Mouse (Mus musculus): Measurements from ENCODE around the gene Gm7075. TPM values are rescaled to one million over a fixed set of nuclear protein-coding genes. Genes with fewer than 3 reads are reported as not detected.

Gm7075 gene
- polyA plus RNA-seq, 1 experiment from 2014 or later, result not detected

- Histone ChIP-seq H3K27ac (peak within 1 kb of the TSS; percentile 53), H3K9me3 (no peaks in the 10 kb centered on the region), H3K36me3 (no peaks in the 10 kb centered on the region), H3K27me3 (replicated peaks) (no peaks in the 10 kb centered on the region), H3K4me2 (replicated peaks) (peak within 1 kb of the TSS; percentile 75), H3K4me3 (replicated peaks) (peak within 1 kb of the TSS; percentile 80), H3K9ac (peak within 1 kb of the TSS; percentile 50), H3K4me1 (replicated peaks) (no peaks in the 10 kb centered on the region)
- WGBS, result under 1% methylated on average over 55 of the region's 55 CpGs
- ATAC-seq, result peak; percentile 96
Observed at GRCm38 (mm10) chr10:63429785-63430305, 8.3 kb upstream of the Gm7075 start, which contains the start of gene Ctnna3. TSS of gene Ctnna3 (plus strand) at chr10:63430098.

GRCm38 (mm10) chr10:63429380-63429779, 7.8 kb upstream of the Gm7075 start:
- peak overlapping the region; percentile 75 for H3K4me2 ChIP-seq (replicated peaks)
- no peaks in the 10 kb centered on the region for H3K36me3 ChIP-seq
- H3K4me1 ChIP-seq (replicated peaks), result no peaks in the 10 kb centered on the region
- H3K9ac ChIP-seq, result peak overlapping the region; percentile 50
- H3K9me3 ChIP-seq, result no peaks in the 10 kb centered on the region
- peak; percentile 95 for ATAC-seq
- WGBS, result under 1% methylated on average over 34 of the region's 34 CpGs
- peak overlapping the region; percentile 53 for H3K27ac ChIP-seq
- no peaks in the 10 kb centered on the region for H3K27me3 ChIP-seq (replicated peaks)
- H3K4me3 ChIP-seq (replicated peaks), result peak overlapping the region; percentile 80

- no peak for ATAC-seq
- no peaks in the 10 kb centered on the region for H3K4me1 ChIP-seq (replicated peaks)
- peak overlapping the region; percentile 80 for H3K4me3 ChIP-seq (replicated peaks)
- H3K9me3 ChIP-seq, result no peaks in the 10 kb centered on the region
- peak overlapping the region; percentile 37; the same call in 1 of the 2 replicates for H3K27ac ChIP-seq
- no peaks in the 10 kb centered on the region for H3K27me3 ChIP-seq (replicated peaks)
- H3K9ac ChIP-seq, result peak overlapping the region; percentile 18; the same call in 1 of the 2 replicates
- no peaks in the 10 kb centered on the region for H3K36me3 ChIP-seq
- H3K4me2 ChIP-seq (replicated peaks), result peak overlapping the region; percentile 75
- whole genome bisulfite sequencing, result 2% methylated on average over 11 of the region's 11 CpGs
Observed at GRCm38 (mm10) chr10:63429023-63429340, 7.4 kb upstream of the Gm7075 start.

DNA sequence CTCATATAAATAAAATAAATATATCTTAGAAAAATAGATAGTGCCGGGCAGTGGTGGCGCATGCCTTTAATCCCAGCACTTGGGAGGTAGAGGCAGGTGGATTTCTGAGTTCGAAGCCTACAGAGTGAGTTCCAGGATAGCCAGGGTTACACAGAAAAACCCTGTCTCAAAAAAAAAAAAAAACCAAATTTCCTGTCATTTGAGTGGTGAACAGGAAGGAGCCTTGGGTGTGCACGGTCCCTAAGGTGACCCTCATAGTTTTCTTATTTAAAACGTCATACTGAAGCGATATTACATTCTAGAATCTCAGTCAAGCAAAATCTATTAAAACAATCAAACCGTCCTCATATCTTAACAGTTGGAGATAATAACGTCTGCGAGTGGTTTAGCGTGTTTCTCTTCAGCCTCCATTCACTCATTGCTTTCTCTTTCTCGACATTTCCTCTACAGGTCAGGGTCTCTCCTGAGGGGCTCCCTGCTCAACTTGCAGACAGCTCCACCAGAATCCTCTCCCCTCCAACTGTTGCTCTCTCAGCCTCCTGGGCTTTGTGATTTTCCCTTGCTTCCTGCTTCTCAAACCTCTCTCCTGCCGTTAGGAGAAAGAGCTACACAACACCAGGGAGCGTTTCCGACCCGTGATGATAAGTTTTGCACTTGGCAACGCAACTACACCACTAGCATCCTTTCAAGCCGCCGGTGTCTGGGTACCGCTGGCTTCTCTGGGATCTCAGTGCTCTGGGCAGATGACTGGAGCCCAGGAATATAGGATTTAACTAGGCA, 6.8 kb upstream of the Gm7075 start:
- ATAC-seq, result no peak
- H3K27ac ChIP-seq, result peak overlapping the region; percentile 37

GRCm38 (mm10) chr10:63427146-63427545, 5.6 kb upstream of the Gm7075 start:
- ATAC-seq, result no peak
- H3K4me1 ChIP-seq (replicated peaks), result no peaks in the 10 kb centered on the region
- no peak overlapping the region for H3K4me3 ChIP-seq (replicated peaks)
- H3K4me2 ChIP-seq (replicated peaks), result no peak overlapping the region
- no peak overlapping the region for H3K9ac ChIP-seq
- no peaks in the 10 kb centered on the region for H3K9me3 ChIP-seq
- H3K36me3 ChIP-seq, result no peaks in the 10 kb centered on the region
- WGBS, result 84% methylated on average over 8 of the region's 8 CpGs
- H3K27me3 ChIP-seq (replicated peaks), result no peaks in the 10 kb centered on the region
- H3K27ac ChIP-seq, result no peak overlapping the region

More for the DNA sequence above, 6.8 kb upstream of the Gm7075 start:
- H3K27me3 ChIP-seq (replicated peaks), result no peaks in the 10 kb centered on the region
- no peaks in the 10 kb centered on the region for H3K4me1 ChIP-seq (replicated peaks)
- peak overlapping the region; percentile 18; the same call in 1 of the 2 replicates for H3K9ac ChIP-seq
- H3K36me3 ChIP-seq, result no peaks in the 10 kb centered on the region
- no peaks in the 10 kb centered on the region for H3K9me3 ChIP-seq
- 20% methylated on average over 19 of the region's 19 CpGs for WGBS
- peak overlapping the region; percentile 75 for H3K4me2 ChIP-seq (replicated peaks)
- H3K4me3 ChIP-seq (replicated peaks), result peak overlapping the region; percentile 80

- no peaks in the 10 kb centered on the region for H3K9me3 ChIP-seq
- H3K4me2 ChIP-seq (replicated peaks), result no peak overlapping the region
- ATAC-seq, result no peak
- H3K9ac ChIP-seq, result no peak overlapping the region
- H3K27ac ChIP-seq, result no peak overlapping the region
- no peaks in the 10 kb centered on the region for H3K36me3 ChIP-seq
- H3K4me1 ChIP-seq (replicated peaks), result no peaks in the 10 kb centered on the region
- no peaks in the 10 kb centered on the region for H3K27me3 ChIP-seq (replicated peaks)
- no peak overlapping the region for H3K4me3 ChIP-seq (replicated peaks)
Observed at GRCm38 (mm10) chr10:63424475-63424814, 2.9 kb upstream of the Gm7075 start.

DNA sequence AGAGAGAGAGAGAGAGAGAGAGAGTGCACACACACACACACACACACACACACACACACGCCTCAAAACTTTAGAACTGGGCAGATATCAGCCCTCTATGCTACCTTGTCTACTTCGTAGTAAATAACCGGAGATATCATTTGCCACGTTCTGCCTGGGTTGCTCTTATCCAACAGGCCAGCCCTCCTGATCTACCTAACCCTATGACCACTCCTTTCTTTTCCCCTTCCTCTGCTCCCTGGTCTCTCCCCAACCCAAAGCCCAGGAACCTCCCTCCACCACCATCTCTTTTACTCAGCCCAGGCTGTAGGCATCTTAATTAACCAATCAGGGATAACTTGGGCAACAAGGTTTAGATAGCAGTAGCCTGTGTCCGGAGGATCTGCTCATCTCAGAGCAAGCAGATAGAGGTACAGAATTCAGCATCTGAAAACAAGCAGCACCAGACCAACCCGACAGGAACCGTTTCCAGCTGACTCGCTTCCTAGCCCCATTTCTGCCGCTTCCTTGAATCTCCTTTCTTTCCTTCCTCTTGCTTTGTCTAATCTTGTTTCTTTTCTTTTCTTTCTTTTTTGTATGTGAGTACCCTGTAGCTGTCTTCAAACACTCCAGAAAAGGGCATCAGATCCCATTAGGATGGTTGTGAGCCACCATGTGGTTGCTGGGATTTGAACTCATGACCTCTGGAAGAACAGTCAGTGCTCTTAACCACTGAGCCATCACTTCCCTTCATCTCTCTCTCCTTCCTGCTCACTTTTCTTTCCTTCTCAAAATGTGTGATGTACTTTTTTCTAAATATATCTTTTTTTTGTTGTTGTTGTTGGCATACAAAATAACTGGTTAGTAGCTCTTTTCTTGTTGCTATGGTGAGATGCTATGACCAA, 2.2 kb upstream of the Gm7075 start:
- no peaks in the 10 kb centered on the region for H3K27me3 ChIP-seq (replicated peaks)
- H3K4me3 ChIP-seq (replicated peaks), result no peak overlapping the region
- no peak for ATAC-seq
- no peaks in the 10 kb centered on the region for H3K36me3 ChIP-seq
- 91% methylated on average over 9 of the region's 9 CpGs for WGBS
- H3K9ac ChIP-seq, result no peak overlapping the region
- H3K4me1 ChIP-seq (replicated peaks), result no peaks in the 10 kb centered on the region
- no peak overlapping the region for H3K27ac ChIP-seq
- no peaks in the 10 kb centered on the region for H3K9me3 ChIP-seq
- no peak overlapping the region for H3K4me2 ChIP-seq (replicated peaks)

- no peaks in the 10 kb centered on the region for H3K9me3 ChIP-seq
- H3K27ac ChIP-seq, result no peak overlapping the region
- ATAC-seq, result no peak
- no peaks in the 10 kb centered on the region for H3K4me1 ChIP-seq (replicated peaks)
- 81% methylated on average over 5 of the region's 5 CpGs for WGBS
- H3K4me3 ChIP-seq (replicated peaks), result no peak overlapping the region
- no peak overlapping the region for H3K9ac ChIP-seq
- no peak overlapping the region for H3K4me2 ChIP-seq (replicated peaks)
- H3K27me3 ChIP-seq (replicated peaks), result no peaks in the 10 kb centered on the region
- no peaks in the 10 kb centered on the region for H3K36me3 ChIP-seq
Observed at GRCm38 (mm10) chr10:63422736-63422992, 1.1 kb upstream of the Gm7075 start.

DNA sequence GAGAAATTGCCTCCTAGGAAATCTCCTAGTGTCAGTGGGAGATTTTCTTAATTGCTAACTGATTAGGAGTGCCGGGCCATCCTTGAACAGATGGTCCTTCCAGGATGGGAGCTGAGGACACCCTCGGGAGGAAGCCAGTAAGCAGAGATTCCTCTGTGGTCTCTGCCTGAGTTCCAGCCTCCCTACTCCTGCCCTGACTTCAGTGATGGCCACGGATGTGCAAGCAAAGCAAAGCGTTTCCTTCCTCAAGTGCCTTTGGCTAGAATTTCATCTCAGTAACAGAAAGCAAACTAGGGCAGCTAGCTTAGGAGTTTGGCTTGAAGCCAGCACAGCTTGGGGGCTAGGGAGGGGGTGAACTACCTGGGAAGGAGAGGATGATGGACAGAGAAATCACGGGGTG, 4.5 kb downstream of the Gm7075 start:
- no peak overlapping the region for H3K4me3 ChIP-seq (replicated peaks)
- no peaks in the 10 kb centered on the region for H3K27me3 ChIP-seq (replicated peaks)
- no peaks in the 10 kb centered on the region for H3K9me3 ChIP-seq
- H3K9ac ChIP-seq, result no peak overlapping the region
- H3K4me2 ChIP-seq (replicated peaks), result no peak overlapping the region
- H3K27ac ChIP-seq, result no peak overlapping the region
- H3K4me1 ChIP-seq (replicated peaks), result no peaks in the 10 kb centered on the region
- no peak for ATAC-seq
- WGBS, result 48% methylated on average over 5 of the region's 5 CpGs
- H3K36me3 ChIP-seq, result no peaks in the 10 kb centered on the region

- Histone ChIP-seq H3K4me1 (replicated peaks) (no peaks in the 10 kb centered on the region), H3K27me3 (replicated peaks) (no peaks in the 10 kb centered on the region), H3K9me3 (no peaks in the 10 kb centered on the region), H3K27ac (no peak overlapping the region), H3K36me3 (no peaks in the 10 kb centered on the region), H3K4me2 (replicated peaks) (peak overlapping the region; percentile 30), H3K4me3 (replicated peaks) (no peak overlapping the region), H3K9ac (no peak overlapping the region)
- 0 out of 2 replicates have a peak, but pooled peaks have one; percentile 23 for ATAC-seq
- 47% methylated on average over 7 of the region's 7 CpGs for WGBS
Observed at GRCm38 (mm10) chr10:63415850-63416249, 5.7 kb downstream of the Gm7075 start.

GRCm38 (mm10) chr10:63415287-63415686, 6.3 kb downstream of the Gm7075 start:
- Histone ChIP-seq H3K27me3 (replicated peaks) (no peaks in the 10 kb centered on the region), H3K9ac (no peak overlapping the region), H3K4me3 (replicated peaks) (no peak overlapping the region), H3K4me1 (replicated peaks) (no peaks in the 10 kb centered on the region), H3K36me3 (no peaks in the 10 kb centered on the region), H3K27ac (no peak overlapping the region), H3K4me2 (replicated peaks) (no peak overlapping the region), H3K9me3 (no peaks in the 10 kb centered on the region)
- ATAC-seq, result peak; percentile 39; the same call in 1 of the 2 replicates
- 49% methylated on average over 7 of the region's 7 CpGs for WGBS

GRCm38 (mm10) chr10:63412756-63413155, 8.8 kb downstream of the Gm7075 start:
- no peak overlapping the region for H3K27ac ChIP-seq
- no peak overlapping the region for H3K4me3 ChIP-seq (replicated peaks)
- H3K4me1 ChIP-seq (replicated peaks), result no peaks in the 10 kb centered on the region

More at GRCm38 (mm10) chr10:63412756-63413155, 8.8 kb downstream of the Gm7075 start:
- ATAC-seq, result no peak
- no peaks in the 10 kb centered on the region for H3K9me3 ChIP-seq
- H3K9ac ChIP-seq, result no peak overlapping the region
- H3K36me3 ChIP-seq, result no peaks in the 10 kb centered on the region
- no peaks in the 10 kb centered on the region for H3K27me3 ChIP-seq (replicated peaks)
- no peak overlapping the region for H3K4me2 ChIP-seq (replicated peaks)
- 85% methylated on average over 17 of the region's 17 CpGs for WGBS
